Mouse (Mus musculus): Measurements from ENCODE around the gene Rock2. TPM values are rescaled to one million over a fixed set of nuclear protein-coding genes. Genes with fewer than 3 reads are reported as not detected.

Rock2 gene
- polyA plus RNA-seq, 1 experiment: 1.0 TPM

DNA sequence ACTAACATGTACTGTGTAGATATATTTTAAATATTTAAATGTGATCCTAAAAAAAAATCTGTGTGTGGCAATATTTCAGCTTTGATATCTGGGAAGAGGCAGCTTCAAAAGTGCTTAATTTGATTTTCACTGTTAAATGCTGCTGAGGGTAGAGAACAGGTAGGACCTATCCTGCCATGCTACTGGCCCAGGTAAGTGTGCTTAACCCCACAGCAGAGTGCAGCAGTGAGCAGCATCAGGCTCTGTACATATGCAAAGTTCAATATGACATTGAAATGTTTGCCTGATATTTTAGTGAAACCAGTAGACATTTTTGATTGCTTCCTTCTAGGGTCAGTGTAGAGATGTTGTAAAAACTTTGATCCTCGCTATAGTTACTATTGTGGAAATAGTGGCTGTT lies 91.1 kb downstream of the Rock2 start:
- TF ChIP-seq FLI1 (IDR thresholded peaks at IDR 0.05; ENCODE audit: low read length) (no peak), GATA1 (IDR thresholded peaks at IDR 0.05; ENCODE audit: borderline replicate concordance, low read length) (no peak)

GRCm38 (mm10) chr12:16991376-16991775 lies 96.7 kb downstream of the Rock2 start:
- no peaks in the 10 kb centered on the region for H3K9me3 ChIP-seq
- H3K4me1 ChIP-seq: peaks cover 62% of the 10 kb centered on the region
- no peaks in the 10 kb centered on the region for H3K27me3 ChIP-seq (replicated peaks)
- no peak overlapping the region for H3K4me3 ChIP-seq (replicated peaks)
- TF ChIP-seq FLI1 (IDR thresholded peaks at IDR 0.05; ENCODE audit: low read length) (no peak), GATA1 (IDR thresholded peaks at IDR 0.05; ENCODE audit: borderline replicate concordance, low read length) (no peak)
- H3K36me3 ChIP-seq (replicated peaks; ENCODE audit: low read length): peaks cover 98% of the 10 kb centered on the region

More for the DNA sequence above, 91.1 kb downstream of the Rock2 start:
- Histone ChIP-seq H3K36me3 (replicated peaks; ENCODE audit: low read length) (peaks cover 94% of the 10 kb centered on the region), H3K9me3 (no peaks in the 10 kb centered on the region), H3K4me3 (replicated peaks) (no peak overlapping the region), H3K27me3 (replicated peaks) (no peaks in the 10 kb centered on the region), H3K4me1 (peaks cover 14% of the 10 kb centered on the region)

- no peak for TF ChIP-seq GATA1 (IDR thresholded peaks at IDR 0.05; ENCODE audit: borderline replicate concordance, low read length)
- no peak for TF ChIP-seq FLI1 (IDR thresholded peaks at IDR 0.05; ENCODE audit: low read length)
- Histone ChIP-seq H3K4me1 (peaks cover 72% of the 10 kb centered on the region), H3K27me3 (replicated peaks) (no peaks in the 10 kb centered on the region), H3K36me3 (replicated peaks; ENCODE audit: low read length) (peaks cover 98% of the 10 kb centered on the region), H3K9me3 (no peaks in the 10 kb centered on the region), H3K4me3 (replicated peaks) (no peak overlapping the region)
Observed at GRCm38 (mm10) chr12:16992355-16992754, 97.7 kb downstream of the Rock2 start.

- no peaks in the 10 kb centered on the region for H3K9me3 ChIP-seq
Observed at GRCm38 (mm10) chr12:16994291-16994690, 99.6 kb downstream of the Rock2 start.

GRCm38 (mm10) chr12:16996281-16996680 lies 101.6 kb downstream of the Rock2 start:
- Histone ChIP-seq H3K36me3 (replicated peaks; ENCODE audit: low read length) (peaks cover 70% of the 10 kb centered on the region), H3K27me3 (replicated peaks) (no peaks in the 10 kb centered on the region), H3K9me3 (no peaks in the 10 kb centered on the region), H3K4me1 (peaks cover 88% of the 10 kb centered on the region), H3K4me3 (replicated peaks) (no peak overlapping the region)
- no peak for TF ChIP-seq FLI1 (IDR thresholded peaks at IDR 0.05; ENCODE audit: low read length)
- no peak for TF ChIP-seq GATA1 (IDR thresholded peaks at IDR 0.05; ENCODE audit: borderline replicate concordance, low read length)

More at GRCm38 (mm10) chr12:16994291-16994690, 99.6 kb downstream of the Rock2 start:
- TF ChIP-seq FLI1 (IDR thresholded peaks at IDR 0.05; ENCODE audit: low read length) (no peak), GATA1 (IDR thresholded peaks at IDR 0.05; ENCODE audit: borderline replicate concordance, low read length) (no peak)
- peak overlapping the region; percentile 8 for H3K4me3 ChIP-seq (replicated peaks)
- no peaks in the 10 kb centered on the region for H3K27me3 ChIP-seq (replicated peaks)
- peaks cover 88% of the 10 kb centered on the region for H3K36me3 ChIP-seq (replicated peaks; ENCODE audit: low read length)
- H3K4me1 ChIP-seq: peaks cover 86% of the 10 kb centered on the region

GRCm38 (mm10) chr12:16996886-16997462 lies 102.3 kb downstream of the Rock2 start:
- Histone ChIP-seq H3K27me3 (replicated peaks) (no peaks in the 10 kb centered on the region), H3K9me3 (no peaks in the 10 kb centered on the region), H3K4me1 (peaks cover 88% of the 10 kb centered on the region), H3K36me3 (replicated peaks; ENCODE audit: low read length) (peaks cover 63% of the 10 kb centered on the region), H3K4me3 (replicated peaks) (peak overlapping the region; percentile 42)
- TF ChIP-seq FLI1 (IDR thresholded peaks at IDR 0.05; ENCODE audit: low read length): no peak
- no peak for TF ChIP-seq GATA1 (IDR thresholded peaks at IDR 0.05; ENCODE audit: borderline replicate concordance, low read length)

- Histone ChIP-seq H3K4me3 (replicated peaks) (peak overlapping the region; percentile 97), H3K36me3 (replicated peaks; ENCODE audit: low read length) (peaks cover 41% of the 10 kb centered on the region), H3K9me3 (no peaks in the 10 kb centered on the region), H3K4me1 (peaks cover 74% of the 10 kb centered on the region), H3K27me3 (replicated peaks) (peaks cover 3% of the 10 kb centered on the region)
- TF ChIP-seq GATA1 (IDR thresholded peaks at IDR 0.05; ENCODE audit: borderline replicate concordance, low read length): no peak
Observed at GRCm38 (mm10) chr12:16999146-16999545, 104.5 kb downstream of the Rock2 start.

GRCm38 (mm10) chr12:16999739-17000497 lies 105.2 kb downstream of the Rock2 start, which contains the start of gene Pqlc3:
Gene Pqlc3, minus strand, starts transcription at chr12:17000408.
- no peak for TF ChIP-seq FLI1 (IDR thresholded peaks at IDR 0.05; ENCODE audit: low read length)
- TF ChIP-seq GATA1 (IDR thresholded peaks at IDR 0.05; ENCODE audit: borderline replicate concordance, low read length): no peak
- H3K36me3 ChIP-seq (replicated peaks; ENCODE audit: low read length): peaks cover 34% of the 10 kb centered on the region
- peaks cover 66% of the 10 kb centered on the region for H3K4me1 ChIP-seq
- H3K9me3 ChIP-seq: no peaks in the 10 kb centered on the region
- H3K4me3 ChIP-seq (replicated peaks): peak within 1 kb of the TSS; percentile 97
- H3K27me3 ChIP-seq (replicated peaks): peaks cover 3% of the 10 kb centered on the region

GRCm38 (mm10) chr12:17000628-17001027 lies 105.9 kb downstream of the Rock2 start:
- H3K4me3 ChIP-seq (replicated peaks): peak overlapping the region; percentile 97
- TF ChIP-seq GATA1 (IDR thresholded peaks at IDR 0.05; ENCODE audit: borderline replicate concordance, low read length): no peak
- no peak for TF ChIP-seq FLI1 (IDR thresholded peaks at IDR 0.05; ENCODE audit: low read length)
- no peaks in the 10 kb centered on the region for H3K9me3 ChIP-seq

DNA sequence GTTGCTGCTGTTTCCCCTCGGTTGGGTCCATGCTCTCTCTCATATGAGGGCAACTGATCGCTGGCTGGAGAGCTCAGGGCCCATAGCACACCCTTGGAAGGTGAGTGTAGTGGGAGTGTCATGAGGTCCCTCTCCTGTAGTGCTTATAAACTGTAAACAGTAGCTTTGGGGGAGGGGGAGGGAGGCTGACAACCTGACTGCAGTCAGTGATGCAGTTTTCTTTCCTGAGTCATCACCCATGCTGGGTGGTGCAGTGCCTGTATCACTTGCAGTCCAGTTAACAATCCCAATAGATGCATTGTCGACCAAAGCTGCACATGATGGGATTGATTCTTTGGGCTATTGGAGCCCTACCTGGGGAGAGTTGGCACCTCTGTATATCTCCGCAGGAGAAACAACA lies 106.5 kb downstream of the Rock2 start:
- H3K4me3 ChIP-seq (replicated peaks): peak overlapping the region; percentile 71
- peaks cover 63% of the 10 kb centered on the region for H3K4me1 ChIP-seq
- no peaks in the 10 kb centered on the region for H3K9me3 ChIP-seq
- H3K36me3 ChIP-seq (replicated peaks; ENCODE audit: low read length): peaks cover 21% of the 10 kb centered on the region
- H3K27me3 ChIP-seq (replicated peaks): peaks cover 11% of the 10 kb centered on the region
- TF ChIP-seq FLI1 (IDR thresholded peaks at IDR 0.05; ENCODE audit: low read length) (no peak), GATA1 (IDR thresholded peaks at IDR 0.05; ENCODE audit: borderline replicate concordance, low read length) (no peak)

More at GRCm38 (mm10) chr12:17000628-17001027, 105.9 kb downstream of the Rock2 start:
- H3K27me3 ChIP-seq (replicated peaks): peaks cover 7% of the 10 kb centered on the region
- peaks cover 65% of the 10 kb centered on the region for H3K4me1 ChIP-seq
- H3K36me3 ChIP-seq (replicated peaks; ENCODE audit: low read length): peaks cover 26% of the 10 kb centered on the region
